Mouse (Mus musculus) megakaryocyte, embryonic 14.5 days (primary cell): ENCODE data around the gene Gm42417.

ENCODE experiments used
- FLI1 ChIP-seq: IDR thresholded peaks from 2 replicates; pipeline ENCODE4 v1.6.1; 2012; ENCODE audit warnings: low read length, inconsistent platforms, mixed read lengths
- GATA1 ChIP-seq: IDR thresholded peaks from 3 replicates; pipeline ENCODE4 v1.6.1; 2012; ENCODE audit warnings: mixed read lengths, low read length, inconsistent platforms, borderline replicate concordance

DNA sequence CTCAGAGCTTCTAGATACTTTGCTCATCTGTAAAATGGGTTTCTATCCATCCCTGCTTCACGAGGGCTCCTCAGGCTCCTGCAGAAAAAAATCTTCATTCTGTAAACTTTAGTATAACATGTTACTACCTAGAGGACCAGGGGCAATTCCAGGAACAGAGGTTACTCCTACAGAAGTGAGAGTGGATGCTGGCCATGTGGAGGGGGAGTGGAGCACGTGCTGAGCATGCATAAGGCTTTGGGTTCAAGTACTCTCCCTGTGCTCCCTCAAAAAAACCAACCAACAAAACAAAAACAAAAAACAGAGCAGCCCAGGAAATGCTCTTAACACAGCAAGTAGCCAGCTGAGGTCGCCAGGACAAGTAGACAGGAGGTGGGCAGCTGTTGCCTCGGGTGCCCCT lies 24.4 kb upstream of the Gm42417 start:
- TF ChIP-seq GATA1 (no peak), FLI1 (no peak)
